In the genomic region with DNA sequence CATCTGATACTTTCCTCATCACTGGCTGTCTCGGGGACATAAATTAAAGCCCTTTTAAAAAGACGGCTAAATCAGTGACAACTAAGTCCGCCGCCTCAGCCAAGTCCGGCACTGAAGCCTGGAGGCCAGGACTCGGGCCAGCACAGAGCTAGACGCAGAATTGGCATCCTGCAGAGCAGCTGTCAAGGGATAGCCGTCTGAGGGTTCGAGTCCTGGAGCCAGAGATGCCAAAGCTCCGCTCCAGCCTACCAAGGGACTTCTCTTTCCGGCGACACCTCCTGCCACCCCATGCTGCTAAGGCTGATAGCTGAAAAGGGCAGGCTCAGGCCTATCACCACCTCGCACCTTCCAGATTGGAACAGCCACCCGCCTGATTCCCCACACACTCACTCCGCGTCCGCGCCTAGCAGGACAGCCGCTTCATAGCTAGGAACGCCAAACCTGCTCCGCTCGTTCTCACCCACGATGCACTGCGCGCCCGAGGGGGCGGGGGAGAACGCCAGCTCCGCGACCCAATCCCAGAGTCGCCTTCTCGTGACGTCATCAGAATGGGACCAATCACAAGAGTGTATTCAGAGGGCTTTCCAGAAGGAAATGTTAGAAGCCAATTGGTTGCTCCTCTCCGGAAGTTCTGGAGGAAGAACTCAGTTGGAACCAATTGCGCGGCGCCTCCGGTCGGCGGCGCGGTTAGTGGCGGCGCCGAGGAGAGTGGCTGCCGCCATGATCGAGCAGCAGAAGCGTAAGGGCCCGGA, we compare ENCODE assay signal across 8 mouse cellular contexts. TPM values are rescaled to one million over a fixed set of nuclear protein-coding genes. Genes with fewer than 3 reads are reported as not detected.
DNase-seq lines count a peak whose midpoint lies in the region; ATAC-seq lines count a peak whose summit lies in the region.

A gene (minus strand): TSS at position 458 of the 752 bp plus-strand sequence.
A gene (plus strand): TSS at position 647 of the 752 bp plus-strand sequence.

- intact Hi-C loops in gastrocnemius, postnatal 14 days (cut with DNase I; ENCODE audit: low total_unique reads) = no loop called here
- intact Hi-C loops in left cerebral cortex, postnatal 10 days (cut with DNase I) = no loop called here

- DNase-seq in adrenal gland, adult (ENCODE audit: inconsistent age in 2 of 2, low spot score in 1 of 2) = peak; percentile 98 to 99
- peak; percentile 100 for DNase-seq in embryo, embryonic 10.5 days (ENCODE audit: low spot score)
- peak; percentile 99 for DNase-seq in gastrocnemius, postnatal 14 days
- DNase-seq in left cerebral cortex, postnatal 10 days (ENCODE audit: extremely low spot score in 1 of 2, low spot score in 2 of 2) = peak; percentile 100
- peak; percentile 99 for DNase-seq in right cerebral cortex, postnatal 25 days
- DNase-seq in urinary bladder, postnatal 4 days (ENCODE audit: low spot score in 2 of 2) = peak; percentile 98 to 99

- ATAC-seq in inflammation-experienced regulatory T-cells, adult 6 months = peak; percentile 99
- ATAC-seq in megakaryocyte-erythroid progenitor cell, adult 5-6 weeks (replicated peaks; ENCODE audit: low FRiP score, low TSS enrichment, poor library complexity, severe bottlenecking) = peak; percentile 97

RNA-seq across cellular contexts. Expression of the first gene that starts in this region (rescaled TPM):
- 10 to 100 TPM; 41.5 to 44.0 TPM for total RNA-seq in gastrocnemius, postnatal 14 days (2021)
- 10 to 100 TPM; 69.3 to 84.5 (median 79.9) TPM for polyA plus RNA-seq in inflammation-experienced regulatory T-cells, adult 6 months (2017; shearing (Covaris generic))
- total RNA-seq in left cerebral cortex, postnatal 10 days (2021) = 10 to 100 TPM; 49.0 to 54.6 TPM
- total RNA-seq in megakaryocyte-erythroid progenitor cell, adult 5-6 weeks (2014; fragmentation: Nextera tagmentation) = 37.6 and 62.0 TPM in 2 replicates
- 80.6 and 99.6 TPM in 2 replicates for total RNA-seq in megakaryocyte-erythroid progenitor cell, adult 5-6 weeks (2017)

RNA-seq across cellular contexts. Expression of the second gene that starts in this region (rescaled TPM):
- total RNA-seq in gastrocnemius, postnatal 14 days (2021) = 10 to 100 TPM; 15.7 to 20.7 TPM
- polyA plus RNA-seq in inflammation-experienced regulatory T-cells, adult 6 months (2017; shearing (Covaris generic)) = 10 to 100 TPM; 53.6 to 63.4 (median 62.1) TPM
- 10 to 100 TPM; 30.2 to 34.4 TPM for total RNA-seq in left cerebral cortex, postnatal 10 days (2021)
- total RNA-seq in megakaryocyte-erythroid progenitor cell, adult 5-6 weeks (2014; fragmentation: Nextera tagmentation) = 96.3 and 106 TPM in 2 replicates
- 83.7 and 96.3 TPM in 2 replicates for total RNA-seq in megakaryocyte-erythroid progenitor cell, adult 5-6 weeks (2017)

Comparison
In these comparisons a context has a peak if more than half of its experiments do, and no peak if none do; other contexts are left out.
1. Peak in every context shown above with its lines: DNase-seq and ATAC-seq.